8 mouse cellular contexts compared by ENCODE assay signal in the genomic region with DNA sequence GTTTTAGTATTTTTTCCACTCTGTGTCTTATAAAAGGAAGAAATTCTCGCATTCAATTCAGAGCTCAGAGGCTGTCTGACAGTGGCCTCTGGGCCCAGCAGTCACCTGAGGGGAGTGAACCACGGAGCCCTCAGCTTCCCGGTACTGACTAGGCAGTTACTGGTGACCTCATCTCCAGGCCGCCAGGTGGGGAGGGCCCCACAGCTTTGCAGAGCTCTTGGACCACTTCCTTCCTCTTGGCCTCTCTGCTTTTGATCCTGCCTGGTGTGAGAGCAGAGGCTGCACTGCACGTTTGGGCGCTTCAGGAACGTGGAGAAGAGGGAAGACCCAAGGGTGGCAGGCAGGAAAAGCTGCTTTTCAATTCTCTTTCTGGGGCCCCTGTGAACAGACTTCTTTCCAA. TPM values are rescaled to one million over a fixed set of nuclear protein-coding genes. Genes with fewer than 3 reads are reported as not detected.
A peak's percentile ranks its signal among the peaks of the same experiment; 100 is the strongest.
DNase-seq lines count a peak whose midpoint lies in the region; ATAC-seq and TF ChIP-seq lines count a peak whose summit lies in the region.

No protein-coding gene starts in this region.

- H3K4me3 ChIP-seq in intestine, postnatal 0 days (ENCODE audit: low read depth, low read length) = no peak overlapping the region

- H3K4me1 ChIP-seq in intestine, postnatal 0 days (replicated peaks; ENCODE audit: control insufficient read depth, insufficient read depth, low read length) = 0 out of 2 replicates have a peak, but pooled peaks cover 3% of the 10 kb centered on the region

- TF ChIP-seq CTCF in intestine, postnatal 0 days (IDR thresholded peaks at IDR 0.05; ENCODE audit: low read depth) = no peak

- peak; percentile 92 for ATAC-seq in intestine, postnatal 0 days

- H3K27me3 ChIP-seq in intestine, postnatal 0 days (replicated peaks; ENCODE audit: control insufficient read depth, insufficient read depth, low read length) = no peaks in the 10 kb centered on the region

- intact Hi-C loops in heart, postnatal 36 days (cut with DNase I) = no loop called here

- peak; percentile 15 for DNase-seq in cerebellum, adult 11 months
- DNase-seq in cerebellum, postnatal 14 days = no peak
- peak; percentile 31 for DNase-seq in brain, adult 2 months (ENCODE audit: low read depth, low spot score)
- peak; percentile 19 for DNase-seq in spleen, adult 12 weeks (ENCODE audit: low spot score)
- no peak for DNase-seq in urinary bladder, postnatal 4 days (ENCODE audit: low spot score in 2 of 2)
- no peak for DNase-seq in right cerebral cortex, postnatal 25 days
- DNase-seq in heart, postnatal 36 days = no peak

- H3K9ac ChIP-seq in intestine, postnatal 0 days (ENCODE audit: low read depth, low read length) = no peak overlapping the region

- WGBS in intestine, postnatal 0 days = 17% methylated on average over 7 of the region's 7 CpGs

- no peaks in the 10 kb centered on the region for H3K36me3 ChIP-seq in intestine, postnatal 0 days (ENCODE audit: control insufficient read depth, insufficient read depth)

- no peaks in the 10 kb centered on the region for H3K9me3 ChIP-seq in intestine, postnatal 0 days (ENCODE audit: control insufficient read depth)

- 0 out of 2 replicates have a peak overlapping the region, but pooled peaks have one; percentile 9 for H3K4me2 ChIP-seq in intestine, postnatal 0 days (replicated peaks; ENCODE audit: low read depth)

- H3K27ac ChIP-seq in intestine, postnatal 0 days (ENCODE audit: low read depth, low read length) = no peak overlapping the region

RNA-seq across cellular contexts. Expression of gene Gpr171, which starts 20.7 kb away (rescaled TPM):
- polyA plus RNA-seq in intestine, postnatal 0 days (2015; fragmentation: Nextera tagmentation; extraction: Ambion mirVana) = 0.51 and 0.57 TPM in 2 replicates
- total RNA-seq in heart, postnatal 36 days (2021) = under 1 TPM in 1 of 2 experiments, not detected in 1; 0.11 TPM

Comparison
In these comparisons a context has a peak if more than half of its experiments do, and no peak if none do; other contexts are left out.
1. DNase-seq: peak in cerebellum, adult 11 months (single experiment), brain, adult 2 months (single experiment) and spleen, adult 12 weeks (single experiment); none in cerebellum, postnatal 14 days (0 of 2), urinary bladder, postnatal 4 days (0 of 2), right cerebral cortex, postnatal 25 days (single experiment) and heart, postnatal 36 days (0 of 2).